Mouse (Mus musculus) neural tube, embryonic 11.5 days (tissue): ENCODE data around the gene Fam131b. TPM values are rescaled to one million over a fixed set of nuclear protein-coding genes. Genes with fewer than 3 reads are reported as not detected.

Experiments
- ATAC-seq: fragments of 200-750 bp; cut with Nextera tagmentation; 2 replicates; pipeline ENCODE4 v1.8.0; 2017; ENCODE audit warnings: moderate number of reproducible peaks, mild to moderate bottlenecking, moderate TSS enrichment, moderate library complexity; ENCODE audit not compliant: insufficient read depth, low FRiP score, low TSS enrichment
- DNase-seq: peaks from one replicate; pipeline ENCODE4 v3.0.0-alpha.2; 2015; ENCODE audit warnings: low spot score
- H3K27ac ChIP-seq: fragments of 300-500 bp; sonication (generic); 2 replicates; pipeline ENCODE4 v1.5.1; 2014; ENCODE audit warnings: low read depth, mild to moderate bottlenecking, low read length
- H3K27me3 ChIP-seq: fragments of 300-500 bp; sonication (generic); 2 replicates; pipeline ENCODE4 v1.6.1; 2014; ENCODE audit warnings: mild to moderate bottlenecking, low read length, mixed read lengths; ENCODE audit not compliant: control insufficient read depth, insufficient read depth
- H3K36me3 ChIP-seq: fragments of 300-500 bp; sonication (generic); 2 replicates; pipeline ENCODE4 v1.6.1; 2014; ENCODE audit warnings: mild to moderate bottlenecking, low read length, moderate library complexity, mixed read lengths; ENCODE audit not compliant: control insufficient read depth, insufficient read depth
- H3K4me1 ChIP-seq: fragments of 300-500 bp; sonication (generic); 2 replicates; pipeline ENCODE4 v1.6.1; 2014; ENCODE audit warnings: low read length, mixed read lengths; ENCODE audit not compliant: control insufficient read depth, insufficient read depth
- H3K4me2 ChIP-seq: fragments of 300-500 bp; sonication (generic); 2 replicates; pipeline ENCODE4 v1.6.1; 2014; ENCODE audit warnings: low read depth, mild to moderate bottlenecking, moderate library complexity
- H3K4me3 ChIP-seq: fragments of 300-500 bp; sonication (generic); 2 replicates; pipeline ENCODE4 v1.5.1; 2014; ENCODE audit warnings: low read depth, low read length
- H3K9ac ChIP-seq: fragments of 300-500 bp; sonication (generic); 2 replicates; pipeline ENCODE4 v1.6.1; 2014; ENCODE audit warnings: mild to moderate bottlenecking, low read length
- H3K9me3 ChIP-seq: fragments of 300-500 bp; sonication (generic); 2 replicates; pipeline ENCODE4 v1.6.1; 2016; ENCODE audit warnings: low read length; ENCODE audit not compliant: control insufficient read depth
- WGBS: fragments of 180-500 bp; shearing (Covaris S2); extraction: QIAGEN DNeasy Blood & Tissue Kit; methylation state at CpG from one replicate; pipeline ENCODE4 v1.1.7; 2014; 5-methylcytosine and 5-hydroxymethylcytosine counted together
- polyA plus RNA-seq: library from polyadenylated mRNA; unstranded; fragments of >200 nt; fragmentation: Nextera tagmentation; extraction: Ambion mirVana; gene quantifications from 2 replicates; pipeline ENCODE4 v1.2.1, GENCODE M21; 2014

The Fam131b gene
- polyA plus RNA-seq, 1 experiment from 2014 or later, result 3.4 TPM

GRCm38 (mm10) chr6:42344255-42344654 lies 19.8 kb upstream of the Fam131b start:
- no peaks in the 10 kb centered on the region for H3K27me3 ChIP-seq
- H3K4me1 ChIP-seq, result no peaks in the 10 kb centered on the region
- no peaks in the 10 kb centered on the region for H3K36me3 ChIP-seq
- H3K9me3 ChIP-seq, result no peaks in the 10 kb centered on the region
- no peak for DNase-seq
- no peak overlapping the region for H3K4me3 ChIP-seq
- H3K27ac ChIP-seq, result no peak overlapping the region
- H3K4me2 ChIP-seq, result no peak overlapping the region
- ATAC-seq, result no peak
- WGBS, result 88% methylated on average over 1 of the region's 1 CpGs
- H3K9ac ChIP-seq, result no peak overlapping the region

- Histone ChIP-seq H3K9ac (no peak overlapping the region), H3K27me3 (no peaks in the 10 kb centered on the region), H3K4me3 (no peak overlapping the region), H3K27ac (no peak overlapping the region), H3K4me1 (no peaks in the 10 kb centered on the region), H3K36me3 (no peaks in the 10 kb centered on the region), H3K9me3 (no peaks in the 10 kb centered on the region), H3K4me2 (no peak overlapping the region)
- DNase-seq, result no peak
- ATAC-seq, result no peak
- WGBS, result 84% methylated on average over 9 of the region's 9 CpGs
Measured at GRCm38 (mm10) chr6:42343361-42344120, 19.1 kb upstream of the Fam131b start.

GRCm38 (mm10) chr6:42342171-42342570 lies 17.7 kb upstream of the Fam131b start:
- H3K9me3 ChIP-seq, result no peaks in the 10 kb centered on the region
- no peak for DNase-seq
- H3K4me1 ChIP-seq, result no peaks in the 10 kb centered on the region
- H3K27me3 ChIP-seq, result no peaks in the 10 kb centered on the region
- no peak overlapping the region for H3K4me3 ChIP-seq
- no peak for ATAC-seq
- WGBS, result 95% methylated on average over 1 of the region's 1 CpGs
- H3K36me3 ChIP-seq, result no peaks in the 10 kb centered on the region
- no peak overlapping the region for H3K27ac ChIP-seq
- H3K4me2 ChIP-seq, result no peak overlapping the region
- no peak overlapping the region for H3K9ac ChIP-seq

- no peaks in the 10 kb centered on the region for H3K4me1 ChIP-seq
- no peaks in the 10 kb centered on the region for H3K36me3 ChIP-seq
- no peaks in the 10 kb centered on the region for H3K9me3 ChIP-seq
- H3K4me3 ChIP-seq, result no peak overlapping the region
- DNase-seq, result no peak
- 84% methylated on average over 5 of the region's 5 CpGs for WGBS
- H3K27ac ChIP-seq, result no peak overlapping the region
- no peak overlapping the region for H3K4me2 ChIP-seq
- H3K9ac ChIP-seq, result no peak overlapping the region
- no peaks in the 10 kb centered on the region for H3K27me3 ChIP-seq
- ATAC-seq, result no peak
Measured at GRCm38 (mm10) chr6:42339981-42340380, 15.5 kb upstream of the Fam131b start.

GRCm38 (mm10) chr6:42339189-42339588 lies 14.7 kb upstream of the Fam131b start:
- H3K36me3 ChIP-seq, result no peaks in the 10 kb centered on the region
- no peaks in the 10 kb centered on the region for H3K9me3 ChIP-seq
- H3K9ac ChIP-seq, result no peak overlapping the region
- H3K4me3 ChIP-seq, result no peak overlapping the region
- no peak for ATAC-seq
- WGBS, result 87% methylated on average over 2 of the region's 2 CpGs
- no peak overlapping the region for H3K4me2 ChIP-seq
- H3K4me1 ChIP-seq, result no peaks in the 10 kb centered on the region
- H3K27ac ChIP-seq, result no peak overlapping the region
- H3K27me3 ChIP-seq, result no peaks in the 10 kb centered on the region
- no peak for DNase-seq

- DNase-seq, result no peak
- H3K9ac ChIP-seq, result no peak overlapping the region
- H3K4me3 ChIP-seq, result no peak overlapping the region
- no peak overlapping the region for H3K4me2 ChIP-seq
- no peak for ATAC-seq
- WGBS, result 92% methylated on average over 3 of the region's 3 CpGs
- no peaks in the 10 kb centered on the region for H3K27me3 ChIP-seq
- H3K4me1 ChIP-seq, result no peaks in the 10 kb centered on the region
- no peak overlapping the region for H3K27ac ChIP-seq
- no peaks in the 10 kb centered on the region for H3K9me3 ChIP-seq
- H3K36me3 ChIP-seq, result no peaks in the 10 kb centered on the region
Measured at GRCm38 (mm10) chr6:42330946-42331345, 6.5 kb upstream of the Fam131b start.

- no peak overlapping the region for H3K27ac ChIP-seq
- 75% methylated on average over 3 of the region's 3 CpGs for WGBS
- ATAC-seq, result no peak
Measured at GRCm38 (mm10) chr6:42330216-42330615, 5.8 kb upstream of the Fam131b start.

GRCm38 (mm10) chr6:42328757-42329156 lies 4.3 kb upstream of the Fam131b start:
- H3K4me3 ChIP-seq, result no peak overlapping the region
- DNase-seq (no peak), ATAC-seq (no peak)
- no peak overlapping the region for H3K4me2 ChIP-seq
- no peaks in the 10 kb centered on the region for H3K27me3 ChIP-seq
- 86% methylated on average over 3 of the region's 3 CpGs for WGBS
- no peak overlapping the region for H3K9ac ChIP-seq
- H3K4me1 ChIP-seq, result no peaks in the 10 kb centered on the region
- no peak overlapping the region for H3K27ac ChIP-seq
- no peaks in the 10 kb centered on the region for H3K36me3 ChIP-seq
- no peaks in the 10 kb centered on the region for H3K9me3 ChIP-seq

More at GRCm38 (mm10) chr6:42330216-42330615, 5.8 kb upstream of the Fam131b start:
- Histone ChIP-seq H3K4me2 (no peak overlapping the region), H3K27me3 (no peaks in the 10 kb centered on the region), H3K4me3 (no peak overlapping the region), H3K9ac (no peak overlapping the region), H3K4me1 (no peaks in the 10 kb centered on the region), H3K36me3 (no peaks in the 10 kb centered on the region), H3K9me3 (no peaks in the 10 kb centered on the region)
- DNase-seq, result no peak

GRCm38 (mm10) chr6:42326509-42326908 lies 2.1 kb upstream of the Fam131b start:
- Histone ChIP-seq H3K4me2 (no peak overlapping the region), H3K9ac (no peak overlapping the region), H3K4me1 (peaks cover 2% of the 10 kb centered on the region; the same call in 1 of the 2 replicates), H3K4me3 (no peak overlapping the region), H3K27ac (no peak overlapping the region), H3K27me3 (peaks cover 3% of the 10 kb centered on the region; the same call in 1 of the 2 replicates), H3K9me3 (no peaks in the 10 kb centered on the region), H3K36me3 (no peaks in the 10 kb centered on the region)
- ATAC-seq (no peak), DNase-seq (no peak)
- WGBS, result 95% methylated on average over 3 of the region's 3 CpGs
